Mouse (Mus musculus) liver, postnatal 0 days (tissue): ENCODE results near the gene Celf2. TPM values are rescaled to one million over a fixed set of nuclear protein-coding genes. Genes with fewer than 3 reads are reported as not detected.

Source experiments
- ATAC-seq: fragments of 200-750 bp; cut with Nextera tagmentation; 2 replicates; pipeline ENCODE4 v1.8.0; 2017; ENCODE audit warnings: mild to moderate bottlenecking, moderate library complexity
- DNase-seq: peaks from one replicate; pipeline ENCODE4 v3.0.0-alpha.2; 2016
- H3K27ac ChIP-seq: fragments of 300-500 bp; sonication (generic); 2 replicates; pipeline ENCODE4 v1.5.1; 2014; ENCODE audit warnings: antibody characterized with exemption, moderate library complexity, mild to moderate bottlenecking, low read depth
- H3K27me3 ChIP-seq: fragments of 300-500 bp; sonication (generic); 2 replicates; pipeline ENCODE4 v1.6.1; 2014; ENCODE audit warnings: low read length, control low read depth, mixed read lengths; ENCODE audit not compliant: insufficient read depth
- H3K36me3 ChIP-seq: fragments of 300-500 bp; sonication (generic); replicated peaks from 2 replicates; pipeline ENCODE4 v1.6.1; 2014; ENCODE audit warnings: mild to moderate bottlenecking, control low read depth, low read length, moderate library complexity, mixed read lengths; ENCODE audit not compliant: insufficient read depth
- H3K4me1 ChIP-seq: fragments of 300-500 bp; sonication (generic); 2 replicates; pipeline ENCODE4 v1.6.1; 2014; ENCODE audit warnings: antibody characterized with exemption, mild to moderate bottlenecking, control low read depth; ENCODE audit not compliant: insufficient read depth
- H3K4me2 ChIP-seq: fragments of 300-500 bp; sonication (generic); 2 replicates; pipeline ENCODE4 v1.6.1; 2014; ENCODE audit warnings: low read depth, mild to moderate bottlenecking, low read length, moderate library complexity, mixed read lengths
- H3K4me3 ChIP-seq: fragments of 300-500 bp; sonication (generic); 2 replicates; pipeline ENCODE4 v1.5.1; 2014; ENCODE audit warnings: low read depth, low read length
- H3K9ac ChIP-seq: fragments of 300-500 bp; sonication (generic); replicated peaks from 2 replicates; pipeline ENCODE4 v1.6.1; 2014; ENCODE audit warnings: mild to moderate bottlenecking, moderate library complexity
- H3K9me3 ChIP-seq: fragments of 300-500 bp; sonication (generic); 2 replicates; pipeline ENCODE4 v1.6.1; 2016; ENCODE audit warnings: mild to moderate bottlenecking, control low read depth, low read length, mixed read lengths
- CTCF ChIP-seq: sonication (generic); IDR thresholded peaks from 2 replicates; pipeline ENCODE4 v1.5.1; 2016; ENCODE audit warnings: antibody characterized with exemption, low read depth
- EP300 ChIP-seq: IDR thresholded peaks from 2 replicates; pipeline ENCODE4 v1.6.1; 2016; ENCODE audit warnings: antibody characterized with exemption, low read depth, mild to moderate bottlenecking
- WGBS: fragments of 180-500 bp; shearing (Covaris S2); extraction: QIAGEN DNeasy Blood & Tissue Kit; methylation state at CpG from one replicate; pipeline ENCODE4 v1.1.7; 2014; ENCODE audit not compliant: insufficient replicate concordance; 5-methylcytosine and 5-hydroxymethylcytosine counted together
- polyA plus RNA-seq: library from polyadenylated mRNA; unstranded; fragments of >200 nt; fragmentation: Nextera tagmentation; extraction: Ambion mirVana; gene quantifications from 2 replicates; pipeline ENCODE4 v1.2.1, GENCODE M21; 2015

Celf2 gene
- polyA plus RNA-seq, 1 experiment from 2014 or later, result 13.5 TPM

DNA sequence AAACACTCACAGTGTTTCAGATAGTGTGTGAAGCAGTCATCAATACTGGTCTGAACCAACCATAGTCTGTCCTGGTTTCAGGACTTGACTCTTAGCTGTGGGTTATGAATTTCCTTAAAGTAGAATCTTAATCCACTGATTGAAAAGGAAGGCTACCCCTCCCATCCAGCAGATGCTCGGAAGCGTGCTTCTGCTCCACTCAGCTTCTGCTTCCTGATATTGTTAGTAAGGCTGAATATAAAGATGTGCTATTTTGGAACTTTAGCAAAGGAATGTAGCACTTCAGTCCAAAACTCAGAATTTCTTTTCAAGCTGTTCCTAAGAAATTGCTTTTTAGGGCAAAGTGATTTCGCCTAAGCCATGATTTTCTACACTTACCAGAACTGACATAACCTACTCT lies 108.8 kb downstream of the Celf2 start:
- no peaks in the 10 kb centered on the region for H3K4me1 ChIP-seq
- H3K36me3 ChIP-seq, result no peaks in the 10 kb centered on the region
- H3K27me3 ChIP-seq, result no peaks in the 10 kb centered on the region
- TF ChIP-seq CTCF (no peak), EP300 (no peak)
- ATAC-seq (no peak), DNase-seq (no peak)
- H3K27ac ChIP-seq, result no peak overlapping the region
- H3K9ac ChIP-seq, result no peak overlapping the region
- no peaks in the 10 kb centered on the region for H3K9me3 ChIP-seq
- WGBS, result 74% methylated on average over 3 of the region's 3 CpGs
- no peak overlapping the region for H3K4me3 ChIP-seq
- no peak overlapping the region for H3K4me2 ChIP-seq

DNA sequence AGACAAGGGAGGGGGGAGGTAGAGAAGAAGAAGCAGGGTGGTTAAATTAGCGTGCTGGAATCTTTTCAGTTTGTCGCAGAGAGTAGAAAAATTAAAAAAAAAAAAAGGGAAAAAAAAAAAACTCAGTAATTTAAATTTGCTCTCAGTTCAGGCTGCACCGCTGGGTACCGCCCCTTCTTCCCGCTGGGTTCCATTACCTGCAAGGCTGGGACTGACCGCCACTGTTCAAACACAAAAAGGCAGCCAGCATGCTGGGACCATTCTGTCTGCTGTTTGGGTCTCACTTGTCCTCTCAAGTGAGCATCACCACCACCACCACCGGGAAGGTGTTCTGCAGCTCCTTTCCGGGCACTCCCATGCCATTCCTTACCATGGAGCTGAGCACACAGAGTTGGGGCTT lies 113.4 kb downstream of the Celf2 start:
- Histone ChIP-seq H3K4me2 (no peak overlapping the region), H3K9me3 (no peaks in the 10 kb centered on the region), H3K27me3 (no peaks in the 10 kb centered on the region), H3K36me3 (no peaks in the 10 kb centered on the region), H3K4me3 (no peak overlapping the region), H3K9ac (no peak overlapping the region), H3K4me1 (no peaks in the 10 kb centered on the region), H3K27ac (no peak overlapping the region)
- DNase-seq (no peak), ATAC-seq (no peak)
- 39% methylated on average over 8 of the region's 8 CpGs for WGBS
- TF ChIP-seq EP300 (no peak), CTCF (no peak)

DNA sequence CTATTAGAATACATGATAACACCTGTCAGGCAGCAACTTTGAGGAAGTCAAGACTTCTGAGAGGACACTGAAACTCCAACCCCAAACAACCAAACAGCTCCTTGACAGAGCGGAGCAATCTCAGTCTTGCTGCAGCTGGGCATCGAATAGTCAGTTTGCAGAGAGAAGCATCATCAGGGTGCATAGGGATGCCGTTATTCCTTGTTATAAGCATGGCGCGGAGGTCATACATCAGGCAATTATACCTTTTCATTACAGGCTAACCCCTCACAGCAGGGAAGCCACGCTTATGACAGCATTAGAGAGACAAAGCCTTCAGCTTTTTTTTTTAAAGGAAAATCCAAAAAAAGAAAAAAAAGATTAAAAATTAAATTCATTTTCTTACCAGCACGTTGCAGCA lies 113.9 kb downstream of the Celf2 start:
- H3K4me1 ChIP-seq, result no peaks in the 10 kb centered on the region
- no peaks in the 10 kb centered on the region for H3K36me3 ChIP-seq
- H3K9me3 ChIP-seq, result no peaks in the 10 kb centered on the region
- ATAC-seq (no peak), DNase-seq (no peak)
- no peak overlapping the region for H3K9ac ChIP-seq
- H3K4me2 ChIP-seq, result no peak overlapping the region
- no peak overlapping the region for H3K27ac ChIP-seq
- TF ChIP-seq EP300, result no peak
- no peak for TF ChIP-seq CTCF
- H3K27me3 ChIP-seq, result no peaks in the 10 kb centered on the region
- H3K4me3 ChIP-seq, result no peak overlapping the region
- WGBS, result 64% methylated on average over 7 of the region's 7 CpGs

DNA sequence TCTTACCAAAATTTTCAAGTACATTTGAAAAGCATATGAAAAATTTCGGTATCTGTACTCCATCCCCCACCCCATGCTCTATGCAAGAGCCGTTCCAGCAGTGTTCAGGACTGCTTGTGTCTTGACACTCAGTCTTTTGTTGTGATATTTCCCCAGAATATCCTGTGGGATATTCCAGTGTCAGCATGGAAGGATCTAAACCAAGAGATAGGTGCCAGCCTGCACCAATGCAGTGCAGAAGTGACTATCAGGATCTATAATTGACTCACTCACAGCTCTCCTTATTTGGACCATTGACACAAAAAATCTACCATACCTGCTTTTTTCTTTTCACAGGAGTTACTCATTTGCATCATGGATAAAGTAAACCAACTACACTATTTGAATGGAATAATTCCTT lies 116.9 kb downstream of the Celf2 start:
- 77% methylated on average over 2 of the region's 2 CpGs for WGBS
- ATAC-seq, result no peak
- H3K36me3 ChIP-seq, result no peaks in the 10 kb centered on the region
- no peak overlapping the region for H3K4me3 ChIP-seq
- no peak overlapping the region for H3K4me2 ChIP-seq
- H3K27ac ChIP-seq, result no peak overlapping the region
- no peak overlapping the region for H3K9ac ChIP-seq
- H3K9me3 ChIP-seq, result no peaks in the 10 kb centered on the region
- H3K4me1 ChIP-seq, result no peaks in the 10 kb centered on the region
- no peak for TF ChIP-seq EP300
- no peak for TF ChIP-seq CTCF
- H3K27me3 ChIP-seq, result no peaks in the 10 kb centered on the region
- no peak for DNase-seq

DNA sequence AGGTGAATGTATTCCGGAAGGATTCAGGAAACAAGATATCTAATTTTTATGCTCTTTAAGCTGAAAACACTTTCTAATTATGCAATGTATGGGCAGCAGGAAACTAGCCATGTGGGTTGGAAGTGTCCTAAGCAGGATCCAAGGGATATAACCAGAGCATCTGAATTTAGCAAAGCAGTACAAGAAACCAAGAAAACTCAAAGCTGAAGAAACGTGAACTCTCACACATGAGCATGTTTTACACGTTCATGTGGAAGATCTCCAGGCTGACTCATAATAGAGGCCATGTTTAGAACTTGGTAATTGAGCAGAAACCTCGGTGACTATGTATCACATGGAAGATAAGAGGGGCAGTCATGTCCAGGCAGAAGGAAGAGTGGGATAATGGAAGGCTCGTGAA lies 120.1 kb downstream of the Celf2 start:
- H3K9ac ChIP-seq, result no peak overlapping the region
- no peak for ATAC-seq
- H3K9me3 ChIP-seq, result no peaks in the 10 kb centered on the region
- H3K27me3 ChIP-seq, result no peaks in the 10 kb centered on the region
- 60% methylated on average over 5 of the region's 5 CpGs for WGBS
- H3K4me2 ChIP-seq, result no peak overlapping the region
- H3K27ac ChIP-seq, result no peak overlapping the region
- no peak overlapping the region for H3K4me3 ChIP-seq
- TF ChIP-seq CTCF (no peak), EP300 (no peak)
- H3K36me3 ChIP-seq, result no peaks in the 10 kb centered on the region
- DNase-seq, result no peak
- no peaks in the 10 kb centered on the region for H3K4me1 ChIP-seq

DNA sequence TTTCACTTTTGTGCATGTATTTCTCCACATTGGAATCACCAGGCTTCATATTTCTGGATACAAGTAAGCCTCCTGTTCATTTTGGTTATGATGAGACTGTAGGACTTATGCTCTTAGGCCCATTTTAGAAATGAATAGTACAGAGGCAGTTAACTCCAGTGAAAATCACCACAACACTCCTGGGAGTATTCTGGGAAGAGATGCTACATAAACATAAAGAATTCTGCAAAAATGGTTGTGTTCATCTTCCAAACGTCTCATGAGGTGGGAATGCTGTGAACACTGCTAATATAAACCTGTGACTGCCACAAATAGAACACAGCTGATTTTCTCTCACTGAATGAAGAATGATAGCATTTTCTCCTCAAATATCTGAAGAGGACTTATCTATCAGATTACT lies 130.6 kb downstream of the Celf2 start:
- no peaks in the 10 kb centered on the region for H3K9me3 ChIP-seq
- H3K27me3 ChIP-seq, result no peaks in the 10 kb centered on the region
- H3K27ac ChIP-seq, result no peak overlapping the region
- no peak overlapping the region for H3K9ac ChIP-seq
- H3K36me3 ChIP-seq, result no peaks in the 10 kb centered on the region
- no peak for ATAC-seq
- no peak for TF ChIP-seq EP300
- no peak for TF ChIP-seq CTCF
- WGBS, result 35% methylated on average over 1 of the region's 1 CpGs
- H3K4me2 ChIP-seq, result no peak overlapping the region
- H3K4me3 ChIP-seq, result no peak overlapping the region
- no peaks in the 10 kb centered on the region for H3K4me1 ChIP-seq
- DNase-seq, result no peak

DNA sequence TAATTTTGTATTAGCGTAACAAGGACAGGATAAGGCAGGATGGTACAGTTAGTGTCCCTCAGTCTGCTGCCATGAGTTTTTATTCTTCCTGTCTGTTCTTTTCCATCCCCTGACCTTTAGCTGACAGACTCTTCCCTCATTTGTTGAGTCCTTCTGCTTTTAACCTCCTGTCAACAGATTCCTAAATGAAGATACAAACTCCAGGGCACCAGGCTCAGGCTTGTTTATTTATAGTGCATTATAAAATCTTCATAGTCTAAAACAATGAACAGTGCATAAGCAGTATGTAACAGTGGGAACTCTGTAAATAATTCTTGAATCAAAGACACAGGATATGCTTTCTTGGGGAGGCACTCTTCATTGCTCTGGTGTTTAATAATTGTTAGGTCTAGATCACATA lies 131.5 kb downstream of the Celf2 start:
- Histone ChIP-seq H3K9ac (no peak overlapping the region), H3K4me1 (no peaks in the 10 kb centered on the region), H3K4me2 (no peak overlapping the region), H3K27ac (no peak overlapping the region), H3K4me3 (no peak overlapping the region), H3K27me3 (no peaks in the 10 kb centered on the region), H3K36me3 (no peaks in the 10 kb centered on the region), H3K9me3 (no peaks in the 10 kb centered on the region)
- no peak for DNase-seq
- no peak for ATAC-seq
- 82% methylated on average over 1 of the region's 1 CpGs for WGBS
- TF ChIP-seq CTCF (no peak), EP300 (no peak)
